Mouse (Mus musculus): ENCODE data around the gene Arrdc2.

The Arrdc2 gene

GRCm38 (mm10) chr8:70808239-70808638 lies 31.3 kb downstream of the Arrdc2 start, which contains the start of gene Il12rb1:
Gene Il12rb1 (plus strand): TSS chr8:70808449.
- DNase-seq (ENCODE audit: low spot score) = no peak

GRCm38 (mm10) chr8:70807304-70807703 lies 32.2 kb downstream of the Arrdc2 start:
- DNase-seq (ENCODE audit: low spot score) = no peak

GRCm38 (mm10) chr8:70806541-70806940 lies 33.0 kb downstream of the Arrdc2 start:
- DNase-seq (ENCODE audit: low spot score) = no peak

- no peak for DNase-seq (ENCODE audit: low spot score)
Observed at GRCm38 (mm10) chr8:70804481-70805206, 34.9 kb downstream of the Arrdc2 start, which contains the start of gene Mast3. Gene Mast3 (minus strand): TSS chr8:70805054.

- no peak for DNase-seq (ENCODE audit: low spot score)
Observed at GRCm38 (mm10) chr8:70803761-70804480, 35.6 kb downstream of the Arrdc2 start.

DNA sequence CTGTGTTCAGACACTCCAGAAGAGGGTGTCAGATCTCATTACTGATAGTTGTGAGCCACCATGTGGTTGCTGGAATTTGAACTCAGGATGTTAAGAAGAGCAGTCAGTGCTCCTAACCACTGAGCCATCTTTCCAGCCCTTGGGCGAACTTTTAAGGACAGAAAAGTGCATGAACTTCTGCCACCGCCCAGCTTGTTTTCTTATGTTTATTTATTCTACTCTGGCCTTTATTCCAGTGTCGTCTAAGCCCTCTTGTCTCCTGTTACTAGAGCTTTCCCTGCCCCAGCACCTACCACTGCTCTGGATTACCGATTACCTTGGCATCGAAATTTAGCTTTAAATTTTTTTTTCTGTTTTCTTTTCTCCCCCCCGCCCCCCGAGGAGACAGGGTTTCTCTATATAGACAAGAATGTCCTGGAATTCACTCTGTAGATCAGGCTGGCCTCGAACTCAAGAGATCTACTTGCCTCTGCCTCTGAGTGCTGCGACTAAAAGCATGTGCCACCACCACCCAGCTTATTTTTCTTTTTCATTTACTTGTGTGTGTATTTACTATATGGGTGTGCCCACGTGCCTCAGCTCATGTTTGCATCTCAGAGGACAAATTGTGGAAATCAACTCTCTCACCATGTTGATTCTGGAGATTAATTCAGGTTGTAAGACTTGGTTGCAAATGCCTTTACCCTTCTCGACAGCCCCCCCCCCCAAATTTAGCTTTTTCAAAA lies 36.6 kb downstream of the Arrdc2 start:
- DNase-seq (ENCODE audit: low spot score) = no peak

GRCm38 (mm10) chr8:70801830-70802229 lies 37.7 kb downstream of the Arrdc2 start:
- no peak for DNase-seq (ENCODE audit: low spot score)

- DNase-seq (ENCODE audit: low spot score) = no peak
Observed at GRCm38 (mm10) chr8:70801156-70801555, 38.4 kb downstream of the Arrdc2 start.

DNA sequence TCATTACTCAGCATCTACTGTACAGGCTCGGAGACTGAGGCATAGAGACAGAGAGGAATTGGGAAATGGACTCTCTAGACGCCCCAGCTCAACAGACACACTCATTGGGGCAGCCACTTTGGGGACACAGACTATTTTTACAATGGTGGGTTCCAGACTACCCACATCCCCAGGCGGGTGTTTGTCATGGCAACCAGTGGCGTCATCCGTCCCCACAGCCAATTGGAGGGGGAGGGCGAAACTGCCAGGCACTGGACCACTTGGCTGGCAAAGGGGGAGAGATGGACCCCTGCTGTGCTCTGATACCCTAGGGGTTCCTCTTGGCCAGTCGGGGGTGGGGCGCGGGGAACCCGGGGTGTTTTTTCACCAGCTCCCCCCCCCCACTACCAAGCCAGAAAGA lies 38.9 kb downstream of the Arrdc2 start:
- DNase-seq (ENCODE audit: low spot score) = no peak

DNA sequence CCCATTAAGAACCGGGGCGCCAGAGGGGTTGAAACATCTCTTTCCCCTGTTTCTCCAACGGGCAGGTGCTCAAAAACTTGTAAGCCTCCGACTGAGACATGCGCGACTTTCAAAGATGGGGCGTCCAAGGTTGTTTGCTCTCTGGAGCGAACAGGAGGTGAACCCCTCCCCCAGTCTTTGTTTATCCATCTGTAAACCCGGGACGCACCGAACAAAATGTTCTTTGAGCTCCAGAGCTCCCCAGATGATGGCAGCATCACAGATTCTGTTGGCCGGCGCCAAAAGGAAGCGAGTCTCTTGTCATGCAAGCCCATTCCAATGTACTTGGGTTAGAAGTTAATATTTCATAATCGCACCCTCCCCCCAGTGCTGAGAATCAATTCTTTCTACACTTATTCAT lies 41.2 kb downstream of the Arrdc2 start:
- no peak for DNase-seq (ENCODE audit: low spot score)

DNA sequence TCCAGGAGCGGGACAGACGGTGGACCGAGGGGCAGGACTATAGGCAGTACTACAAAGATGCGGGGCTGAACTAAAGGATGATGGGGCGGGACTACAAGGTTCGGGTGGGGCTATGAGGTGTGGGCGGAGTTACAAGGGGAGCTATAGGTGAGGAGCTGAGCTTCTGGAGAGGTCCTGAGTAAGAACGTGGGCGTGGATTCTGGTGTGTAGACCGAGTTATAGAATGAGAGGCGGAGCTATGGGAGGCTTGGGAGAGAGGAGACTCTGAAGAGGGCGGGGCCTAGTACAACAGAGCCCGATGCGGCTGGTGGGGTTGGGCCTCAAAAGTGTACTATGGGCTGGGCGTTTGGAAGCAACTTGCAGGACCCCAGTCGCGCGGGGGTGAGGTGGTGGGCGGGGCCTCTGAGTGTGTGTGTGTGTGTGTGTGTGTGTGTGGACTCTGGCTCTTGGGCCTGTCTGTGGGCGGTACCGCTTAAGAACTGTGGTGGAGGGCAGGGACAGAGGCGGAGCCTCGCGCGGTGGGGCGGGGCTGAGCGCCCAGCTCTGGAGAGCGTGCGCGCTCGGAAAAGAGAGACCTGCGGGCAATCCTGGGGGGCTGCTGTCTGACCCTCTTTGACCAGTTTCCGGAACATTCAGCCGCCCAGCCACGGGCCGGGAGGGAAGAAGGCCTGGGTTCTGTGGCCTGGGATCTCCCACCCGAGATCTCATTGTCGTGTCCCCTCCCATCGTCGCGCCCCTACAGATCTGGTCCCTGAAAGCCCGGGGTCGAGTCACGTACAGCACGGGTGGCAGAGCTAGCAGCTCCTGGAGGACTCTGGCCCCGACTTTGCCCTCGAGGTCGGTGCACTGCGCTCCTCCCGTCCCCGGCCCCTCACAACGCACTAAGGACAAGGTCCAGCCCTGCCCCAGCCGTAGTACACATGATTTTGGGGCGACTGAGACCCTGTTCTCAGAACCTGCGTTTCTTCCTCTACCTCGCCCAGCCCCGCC lies 42.1 kb downstream of the Arrdc2 start:
- peak; percentile 91 for DNase-seq (ENCODE audit: low spot score)

DNA sequence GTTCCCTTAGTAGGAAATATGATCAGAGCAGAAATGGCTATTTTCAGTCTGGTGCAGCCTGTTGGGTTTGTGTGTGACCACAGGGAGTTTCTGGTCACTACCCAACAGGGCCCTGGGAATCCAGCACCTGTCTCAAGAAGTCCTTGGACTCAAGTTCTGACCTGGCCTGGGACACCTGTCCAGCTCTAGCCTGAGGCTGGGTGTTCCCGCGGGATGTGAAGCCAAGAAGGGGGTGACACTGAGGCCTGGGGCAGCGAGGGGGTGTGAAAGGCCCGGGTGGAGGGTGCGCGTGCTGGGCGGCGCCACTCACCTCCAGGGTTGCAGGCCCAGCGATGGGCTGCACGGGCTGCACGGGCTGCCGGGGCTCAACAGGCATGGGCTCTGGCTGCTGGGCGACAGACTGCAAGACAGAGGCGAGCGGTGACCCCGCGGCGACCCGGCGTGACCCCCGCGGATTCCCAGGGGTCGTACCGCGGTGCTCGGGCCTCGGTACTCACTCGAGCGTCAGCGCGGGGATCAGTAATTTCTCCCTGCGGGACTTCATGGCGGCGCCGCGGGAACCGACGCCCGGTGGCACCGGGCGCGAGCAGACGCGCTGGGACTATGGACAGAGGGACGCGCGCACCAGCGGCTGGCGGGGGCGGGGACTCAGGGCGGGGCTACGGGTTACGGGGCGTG lies 43.0 kb downstream of the Arrdc2 start:
- no peak for DNase-seq (ENCODE audit: low spot score)

DNA sequence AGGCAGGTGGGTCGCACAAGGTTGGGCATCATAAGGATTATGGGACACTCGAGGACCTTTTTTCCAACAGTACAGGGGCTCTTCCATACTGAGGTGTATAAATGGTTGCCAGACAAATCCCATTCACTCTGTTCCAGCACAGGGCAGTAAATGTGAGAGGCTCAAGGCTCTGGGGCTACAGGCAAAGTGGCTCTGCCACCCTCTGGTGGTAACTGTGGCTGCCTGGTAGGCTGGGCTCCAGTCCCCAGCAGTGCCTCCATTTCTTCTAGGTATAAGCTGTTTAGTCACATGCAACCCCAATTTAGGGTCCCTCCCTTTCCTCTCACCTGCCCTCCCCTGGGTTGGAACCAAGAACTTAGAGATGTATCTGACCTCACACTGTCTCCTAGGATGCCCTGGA lies 44.1 kb downstream of the Arrdc2 start:
- no peak for DNase-seq (ENCODE audit: low spot score)

DNA sequence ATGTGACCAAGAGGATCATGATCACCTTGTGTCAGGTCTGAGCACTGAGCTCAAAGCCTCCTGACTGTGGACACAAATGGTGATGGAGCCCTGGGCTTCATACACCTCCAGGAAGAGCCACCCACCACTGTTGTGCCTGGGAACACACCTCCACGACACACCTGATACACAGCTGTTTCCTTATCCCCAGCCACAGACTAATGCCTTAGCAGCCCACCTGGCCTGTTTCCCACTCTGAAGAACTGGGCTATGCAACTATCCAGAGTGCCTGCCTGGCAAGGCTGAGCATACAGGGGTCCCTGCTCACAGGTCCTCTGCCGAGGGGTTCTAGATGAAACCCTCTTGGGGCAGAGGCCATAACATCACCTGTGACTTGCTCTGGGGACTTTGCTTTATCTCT lies 45.3 kb downstream of the Arrdc2 start:
- no peak for DNase-seq (ENCODE audit: low spot score)

DNA sequence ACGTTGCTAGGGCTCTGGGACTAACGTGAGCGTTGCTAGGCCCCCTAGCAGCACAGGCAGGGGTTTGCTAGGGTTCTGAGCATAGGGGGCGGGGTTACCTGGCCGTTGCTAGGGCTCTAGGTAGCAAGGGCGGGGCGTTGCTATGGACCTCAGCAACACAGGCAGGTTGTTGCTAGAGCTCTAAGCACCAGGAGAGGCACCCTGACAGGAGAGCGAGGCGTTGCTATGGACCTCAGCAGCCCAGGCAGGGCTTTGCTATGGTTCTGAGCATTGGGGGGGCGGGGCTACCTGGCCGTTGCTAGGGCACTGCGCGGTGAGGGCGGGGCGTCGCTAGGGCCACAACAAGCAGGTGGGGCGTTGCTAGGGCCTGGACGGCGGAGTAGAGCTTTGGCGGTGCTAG lies 46.8 kb downstream of the Arrdc2 start:
- DNase-seq (ENCODE audit: low spot score) = no peak

DNA sequence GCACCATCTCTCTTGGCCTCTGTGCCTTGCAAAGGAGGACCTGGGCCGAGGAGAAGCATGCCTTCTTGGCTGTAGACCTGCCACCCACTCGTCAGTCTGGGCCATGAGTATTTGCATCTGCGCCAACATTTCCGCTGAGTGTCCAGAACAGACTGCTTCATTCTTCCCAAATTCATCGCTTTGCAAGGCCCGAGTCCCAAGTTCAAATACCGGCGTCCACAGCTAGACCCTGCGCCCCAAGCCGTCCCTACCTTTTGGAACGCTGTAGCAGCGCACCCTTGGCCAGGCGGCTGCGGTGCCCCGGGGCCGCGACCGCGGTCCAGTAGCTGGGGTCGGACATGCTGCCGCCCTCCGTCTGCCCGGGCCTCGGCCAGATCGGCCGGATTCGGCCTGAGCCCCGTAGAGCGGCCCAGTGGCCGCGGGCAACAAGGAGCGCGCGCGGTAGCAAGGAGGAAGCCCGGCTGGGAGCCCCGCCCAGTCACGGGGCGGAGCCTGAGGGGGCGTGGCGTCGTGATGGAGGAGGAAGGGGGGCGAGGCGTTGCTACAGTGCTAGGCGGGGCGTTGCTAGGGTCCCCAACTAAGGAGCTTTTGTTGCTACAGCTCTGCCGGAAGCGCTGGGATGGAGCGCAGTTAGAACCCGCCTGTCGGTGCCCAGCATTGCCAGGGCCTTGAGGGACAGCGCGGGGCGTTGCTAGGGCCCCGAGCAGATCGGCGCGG lies 47.4 kb downstream of the Arrdc2 start:
- DNase-seq (ENCODE audit: low spot score) = peak; percentile 96

- no peak for DNase-seq (ENCODE audit: low spot score)
Observed at GRCm38 (mm10) chr8:70791294-70791701, 48.2 kb downstream of the Arrdc2 start.

- no peak for DNase-seq (ENCODE audit: low spot score)
Observed at GRCm38 (mm10) chr8:70790846-70791245, 48.7 kb downstream of the Arrdc2 start.

GRCm38 (mm10) chr8:70789046-70789445 lies 50.5 kb downstream of the Arrdc2 start:
- DNase-seq (ENCODE audit: low spot score) = no peak

GRCm38 (mm10) chr8:70787941-70788667 lies 51.4 kb downstream of the Arrdc2 start:
- no peak for DNase-seq (ENCODE audit: low spot score)
